Mouse (Mus musculus) G1E (cell line): Measurements from ENCODE around the gene Olfr286.

ENCODE experiments used
- CTCF ChIP-seq: IDR thresholded peaks from 2 replicates; pipeline ENCODE4 v1.5.1; 2012; ENCODE audit warnings: low read depth, low read length, inconsistent platforms, mixed read lengths
- GATA1 ChIP-seq: IDR thresholded peaks from 2 replicates; pipeline ENCODE4 v1.6.1; 2012; ENCODE audit warnings: borderline replicate concordance, low read length, inconsistent platforms, mixed read lengths
- POLR2AphosphoS5 ChIP-seq: IDR thresholded peaks from 2 replicates; pipeline ENCODE4 v1.6.1; 2012; ENCODE audit warnings: low read depth, low read length, inconsistent platforms; ENCODE audit not compliant: insufficient replicate concordance
- TAL1 ChIP-seq: conservative IDR thresholded peaks from 2 replicates; pipeline ENCODE4 v1.6.1; 2012; ENCODE audit warnings: low read depth, low read length, inconsistent platforms, mixed read lengths

- TF ChIP-seq CTCF = no peak
- no peak for TF ChIP-seq TAL1
- no peak for TF ChIP-seq POLR2AphosphoS5
- no peak for TF ChIP-seq GATA1
Measured at GRCm38 (mm10) chr15:98213336-98213870, 20.8 kb downstream of the Olfr286 start.
